Mouse (Mus musculus): Measurements from ENCODE around the gene Gnb1. TPM values are rescaled to one million over a fixed set of nuclear protein-coding genes. Genes with fewer than 3 reads are reported as not detected.

Gnb1 gene
- polyA plus RNA-seq, 1 experiment: 265 TPM

DNA sequence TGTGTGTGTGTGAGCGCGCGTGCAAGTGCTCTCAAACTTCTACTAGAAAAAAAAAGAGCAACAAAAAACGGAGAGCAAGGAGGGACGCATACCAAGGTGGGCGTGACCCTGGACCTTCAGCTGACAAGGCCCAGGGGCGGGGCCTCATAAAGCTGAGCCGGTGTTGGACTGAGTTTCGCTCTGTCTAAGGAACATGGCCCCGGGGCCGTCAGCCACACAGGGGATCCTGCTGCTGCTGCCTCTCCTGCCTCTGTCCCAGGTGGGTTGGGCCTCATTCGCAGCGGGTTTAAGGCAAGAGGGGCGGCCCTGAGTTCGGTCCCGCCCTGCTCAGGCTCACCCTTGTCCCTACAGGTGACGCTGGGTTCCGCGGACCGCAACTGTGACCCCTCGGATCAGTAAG lies 22.2 kb upstream of the Gnb1 start, which contains the start of gene Tmem52:
Gene Tmem52, plus strand, starts transcription at position 163 of the 400 bp plus-strand sequence.
- TF ChIP-seq POLR2A (IDR thresholded peaks at IDR 0.05; ENCODE audit: insufficient read length, low read depth): no peak
- TF ChIP-seq E2F4 (IDR thresholded peaks at IDR 0.05; ENCODE audit: insufficient read depth): no peak
- no peak for TF ChIP-seq TCF3 (IDR thresholded peaks at IDR 0.05; ENCODE audit: insufficient read length, low read depth)
- no peak for TF ChIP-seq MAX (IDR thresholded peaks at IDR 0.05; ENCODE audit: low read depth)
- no peak for TF ChIP-seq MYOG (IDR thresholded peaks at IDR 0.05; ENCODE audit: control insufficient read depth in 1 of 3, insufficient read depth in 1 of 3, insufficient read length in 2 of 3, low read depth in 2 of 3)
- no peak for TF ChIP-seq CEBPB (IDR thresholded peaks at IDR 0.05; ENCODE audit: insufficient read depth, poor library complexity, severe bottlenecking)
- no peak for TF ChIP-seq SRF (IDR thresholded peaks at IDR 0.05; ENCODE audit: control insufficient read depth, insufficient read length, low read depth)
- TF ChIP-seq MYOD1 (IDR thresholded peaks at IDR 0.05; ENCODE audit: control insufficient read depth in 1 of 3, insufficient read length in 2 of 3, low read depth in 2 of 3): no peak
- TF ChIP-seq TCF12 (IDR thresholded peaks at IDR 0.05; ENCODE audit: insufficient read depth, poor library complexity, severe bottlenecking): no peak
- no peak for TF ChIP-seq REST (IDR thresholded peaks at IDR 0.05; ENCODE audit: insufficient read depth, insufficient read length)
- no peak for TF ChIP-seq USF1 (IDR thresholded peaks at IDR 0.05; ENCODE audit: low read depth)
- no peak for TF ChIP-seq POLR2AphosphoS2 (IDR thresholded peaks at IDR 0.05; ENCODE audit: insufficient read length, low read depth)
- no peak within 1 kb of the TSS for H3K4me3 ChIP-seq
- H3K27me3 ChIP-seq (ENCODE audit: control insufficient read depth, insufficient read depth, insufficient read length): peaks cover 79% of the 10 kb centered on the region
- H3ac ChIP-seq (ENCODE audit: control insufficient read depth, insufficient read length): no peak within 1 kb of the TSS
- no peak within 1 kb of the TSS for H3K4me2 ChIP-seq (ENCODE audit: low read depth)
- H3K79me2 ChIP-seq (ENCODE audit: control insufficient read depth, insufficient read depth): no peaks in the 10 kb centered on the region
- no peaks in the 10 kb centered on the region for H3K36me3 ChIP-seq (ENCODE audit: control insufficient read depth, insufficient read depth)

- no peaks in the 10 kb centered on the region for H3K36me3 ChIP-seq (ENCODE audit: control insufficient read depth, insufficient read depth)
- H3K4me2 ChIP-seq (ENCODE audit: low read depth): no peak overlapping the region
- no peak overlapping the region for H3K4me3 ChIP-seq
- no peak overlapping the region for H3ac ChIP-seq (ENCODE audit: control insufficient read depth, insufficient read length)
- H3K79me2 ChIP-seq (ENCODE audit: control insufficient read depth, insufficient read depth): no peaks in the 10 kb centered on the region
- H3K27me3 ChIP-seq (ENCODE audit: control insufficient read depth, insufficient read depth, insufficient read length): peaks cover 72% of the 10 kb centered on the region
- TF ChIP-seq E2F4 (IDR thresholded peaks at IDR 0.05; ENCODE audit: insufficient read depth): no peak
- TF ChIP-seq TCF12 (IDR thresholded peaks at IDR 0.05; ENCODE audit: insufficient read depth, poor library complexity, severe bottlenecking): no peak
- no peak for TF ChIP-seq MAX (IDR thresholded peaks at IDR 0.05; ENCODE audit: low read depth)
- no peak for TF ChIP-seq CEBPB (IDR thresholded peaks at IDR 0.05; ENCODE audit: insufficient read depth, poor library complexity, severe bottlenecking)
These were observed 21.4 kb upstream of the Gnb1 start for GRCm38 (mm10) chr4:155469590-155470262.

GRCm38 (mm10) chr4:155470263-155470953 lies 20.8 kb upstream of the Gnb1 start:
- no peak overlapping the region for H3ac ChIP-seq (ENCODE audit: control insufficient read depth, insufficient read length)
- peaks cover 65% of the 10 kb centered on the region for H3K27me3 ChIP-seq (ENCODE audit: control insufficient read depth, insufficient read depth, insufficient read length)
- H3K4me2 ChIP-seq (ENCODE audit: low read depth): no peak overlapping the region
- no peak overlapping the region for H3K4me3 ChIP-seq
- H3K36me3 ChIP-seq (ENCODE audit: control insufficient read depth, insufficient read depth): no peaks in the 10 kb centered on the region
- no peaks in the 10 kb centered on the region for H3K79me2 ChIP-seq (ENCODE audit: control insufficient read depth, insufficient read depth)
- TF ChIP-seq POLR2AphosphoS2 (IDR thresholded peaks at IDR 0.05; ENCODE audit: insufficient read length, low read depth): no peak
- no peak for TF ChIP-seq E2F4 (IDR thresholded peaks at IDR 0.05; ENCODE audit: insufficient read depth)
- no peak for TF ChIP-seq MYOG (IDR thresholded peaks at IDR 0.05; ENCODE audit: control insufficient read depth in 1 of 3, insufficient read depth in 1 of 3, insufficient read length in 2 of 3, low read depth in 2 of 3)
- TF ChIP-seq MAX (IDR thresholded peaks at IDR 0.05; ENCODE audit: low read depth): no peak
- TF ChIP-seq SRF (IDR thresholded peaks at IDR 0.05; ENCODE audit: control insufficient read depth, insufficient read length, low read depth): no peak
- TF ChIP-seq TCF3 (IDR thresholded peaks at IDR 0.05; ENCODE audit: insufficient read length, low read depth): no peak
- TF ChIP-seq TCF12 (IDR thresholded peaks at IDR 0.05; ENCODE audit: insufficient read depth, poor library complexity, severe bottlenecking): no peak
- TF ChIP-seq REST (IDR thresholded peaks at IDR 0.05; ENCODE audit: insufficient read depth, insufficient read length): no peak
- no peak for TF ChIP-seq CEBPB (IDR thresholded peaks at IDR 0.05; ENCODE audit: insufficient read depth, poor library complexity, severe bottlenecking)
- no peak for TF ChIP-seq POLR2A (IDR thresholded peaks at IDR 0.05; ENCODE audit: insufficient read length, low read depth)
- no peak for TF ChIP-seq MYOD1 (IDR thresholded peaks at IDR 0.05; ENCODE audit: control insufficient read depth in 1 of 3, insufficient read length in 2 of 3, low read depth in 2 of 3)
- no peak for TF ChIP-seq USF1 (IDR thresholded peaks at IDR 0.05; ENCODE audit: low read depth)

DNA sequence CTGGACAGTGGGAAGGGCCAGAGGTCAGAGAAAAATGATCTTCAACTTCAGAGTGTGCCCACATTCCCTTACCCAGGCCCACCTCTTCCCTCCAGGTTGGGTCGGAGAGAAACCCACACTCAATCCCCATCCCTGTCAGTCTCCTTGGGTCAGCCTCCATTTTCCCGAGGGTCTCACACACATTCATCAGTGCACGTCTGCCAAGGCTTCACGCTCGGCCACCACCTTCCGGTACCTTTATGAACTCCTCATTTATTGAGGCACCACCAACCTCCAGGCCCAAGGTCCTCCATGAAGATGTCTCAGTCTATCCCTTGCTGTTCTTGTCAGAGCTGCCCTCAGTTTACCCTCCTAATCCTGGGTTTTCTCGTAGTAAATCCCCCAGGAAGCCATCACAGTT lies 20.2 kb upstream of the Gnb1 start:
- Histone ChIP-seq H3K4me2 (ENCODE audit: low read depth) (no peak overlapping the region), H3ac (ENCODE audit: control insufficient read depth, insufficient read length) (no peak overlapping the region), H3K79me2 (ENCODE audit: control insufficient read depth, insufficient read depth) (no peaks in the 10 kb centered on the region), H3K27me3 (ENCODE audit: control insufficient read depth, insufficient read depth, insufficient read length) (peaks cover 59% of the 10 kb centered on the region), H3K4me3 (no peak overlapping the region), H3K36me3 (ENCODE audit: control insufficient read depth, insufficient read depth) (no peaks in the 10 kb centered on the region)
- TF ChIP-seq TCF3 (IDR thresholded peaks at IDR 0.05; ENCODE audit: insufficient read length, low read depth): no peak
- no peak for TF ChIP-seq USF1 (IDR thresholded peaks at IDR 0.05; ENCODE audit: low read depth)
- no peak for TF ChIP-seq SRF (IDR thresholded peaks at IDR 0.05; ENCODE audit: control insufficient read depth, insufficient read length, low read depth)
- TF ChIP-seq TCF12 (IDR thresholded peaks at IDR 0.05; ENCODE audit: insufficient read depth, poor library complexity, severe bottlenecking): no peak
- TF ChIP-seq E2F4 (IDR thresholded peaks at IDR 0.05; ENCODE audit: insufficient read depth): no peak
- no peak for TF ChIP-seq POLR2A (IDR thresholded peaks at IDR 0.05; ENCODE audit: insufficient read length, low read depth)
- no peak for TF ChIP-seq REST (IDR thresholded peaks at IDR 0.05; ENCODE audit: insufficient read depth, insufficient read length)
- no peak for TF ChIP-seq POLR2AphosphoS2 (IDR thresholded peaks at IDR 0.05; ENCODE audit: insufficient read length, low read depth)
- TF ChIP-seq CEBPB (IDR thresholded peaks at IDR 0.05; ENCODE audit: insufficient read depth, poor library complexity, severe bottlenecking): no peak
- no peak for TF ChIP-seq MYOG (IDR thresholded peaks at IDR 0.05; ENCODE audit: control insufficient read depth in 1 of 3, insufficient read depth in 1 of 3, insufficient read length in 2 of 3, low read depth in 2 of 3)
